Mouse (Mus musculus) brain, embryonic 14.5 days (tissue): ENCODE measurements around the gene Rel. TPM values are rescaled to one million over a fixed set of nuclear protein-coding genes. Genes with fewer than 3 reads are reported as not detected.
A peak's percentile ranks its signal among the peaks of the same experiment; 100 is the strongest.

Experiments
- DNase-seq: peaks from one replicate; pipeline ENCODE4 v3.0.0-alpha.2; 2011; ENCODE audit warnings: low read depth
- CTCF ChIP-seq: fragments of 200-500 bp; IDR thresholded peaks from 2 replicates; pipeline ENCODE4 v1.5.1; 2012; ENCODE audit warnings: inconsistent platforms, mild to moderate bottlenecking, moderate library complexity, borderline replicate concordance; ENCODE audit not compliant: insufficient read depth, insufficient read length; ENCODE audit errors: extremely low read depth
- POLR2A ChIP-seq: fragments of 200-500 bp; IDR thresholded peaks from 2 replicates; pipeline ENCODE4 v1.6.1; 2012; ENCODE audit warnings: mild to moderate bottlenecking, inconsistent platforms, borderline replicate concordance; ENCODE audit not compliant: poor library complexity, insufficient read depth, insufficient read length, severe bottlenecking; ENCODE audit errors: extremely low read depth
- polyA plus RNA-seq: library from polyadenylated mRNA; depleted of rRNA; stranded (reverse); fragments of >200 nt; gene quantifications from 2 replicates; pipeline ENCODE4 v1.2.3, GENCODE M21; 2012

Rel gene
- polyA plus RNA-seq, 1 experiment, result 0.88 TPM

- peak; percentile 6 for DNase-seq
- TF ChIP-seq POLR2A (no peak), CTCF (no peak)
Observed at GRCm38 (mm10) chr11:23735820-23736470, 34.8 kb downstream of the Rel start.

- DNase-seq, result no peak
- no peak for TF ChIP-seq POLR2A
- TF ChIP-seq CTCF, result no peak
Observed at GRCm38 (mm10) chr11:23734749-23735286, 36.0 kb downstream of the Rel start.

GRCm38 (mm10) chr11:23732840-23733239 lies 37.9 kb downstream of the Rel start:
- DNase-seq, result no peak
- TF ChIP-seq CTCF (no peak), POLR2A (no peak)

GRCm38 (mm10) chr11:23730120-23730519 lies 40.6 kb downstream of the Rel start:
- TF ChIP-seq POLR2A, result no peak
- no peak for TF ChIP-seq CTCF
- DNase-seq, result no peak

- DNase-seq, result no peak
- TF ChIP-seq POLR2A (no peak), CTCF (no peak)
Observed at GRCm38 (mm10) chr11:23728186-23728585, 42.6 kb downstream of the Rel start.

- DNase-seq, result no peak
- TF ChIP-seq CTCF, result no peak
- TF ChIP-seq POLR2A, result no peak
Observed at GRCm38 (mm10) chr11:23726441-23726840, 44.3 kb downstream of the Rel start.

- TF ChIP-seq POLR2A (no peak), CTCF (no peak)
- no peak for DNase-seq
Observed at GRCm38 (mm10) chr11:23725850-23726249, 44.9 kb downstream of the Rel start.

- DNase-seq, result no peak
- TF ChIP-seq CTCF (no peak), POLR2A (no peak)
Observed at GRCm38 (mm10) chr11:23722326-23722725, 48.4 kb downstream of the Rel start.

- DNase-seq, result no peak
- TF ChIP-seq POLR2A (no peak), CTCF (no peak)
Observed at GRCm38 (mm10) chr11:23719825-23720224, 50.9 kb downstream of the Rel start.

GRCm38 (mm10) chr11:23718856-23719255 lies 51.9 kb downstream of the Rel start:
- TF ChIP-seq CTCF, result no peak
- no peak for TF ChIP-seq POLR2A
- DNase-seq, result no peak

- DNase-seq, result no peak
- no peak for TF ChIP-seq CTCF
Observed at GRCm38 (mm10) chr11:23712299-23712698, 58.5 kb downstream of the Rel start.

- DNase-seq, result no peak
- TF ChIP-seq POLR2A (no peak), CTCF (no peak)
Observed at GRCm38 (mm10) chr11:23704604-23705294, 66.0 kb downstream of the Rel start.
